Mouse (Mus musculus): Measurements from ENCODE around the gene 2200002D01Rik. TPM values are rescaled to one million over a fixed set of nuclear protein-coding genes. Genes with fewer than 3 reads are reported as not detected.

2200002D01Rik gene
- polyA plus RNA-seq (2015; fragmentation: Nextera tagmentation; extraction: Ambion mirVana): 0.92 and 2.0 TPM in 2 replicates

- Histone ChIP-seq H3K27me3 (peaks cover 26% of the 10 kb centered on the region), H3K36me3 (peaks cover 24% of the 10 kb centered on the region), H3K4me2 (replicated peaks) (peak within 1 kb of the TSS; percentile 45), H3K4me1 (replicated peaks) (peaks cover 10% of the 10 kb centered on the region), H3K27ac (no peak within 1 kb of the TSS), H3K4me3 (replicated peaks) (peak within 1 kb of the TSS; percentile 12), H3K9me3 (no peaks in the 10 kb centered on the region), H3K9ac (replicated peaks) (peak within 1 kb of the TSS; percentile 41; the same call in 1 of the 2 replicates)
- WGBS: 11% methylated on average over 20 of the region's 20 CpGs
- ATAC-seq: no peak
Observed at GRCm38 (mm10) chr7:29248261-29248841, at the start of gene 2200002D01Rik. Gene 2200002D01Rik (minus strand): TSS chr7:29248466.

DNA sequence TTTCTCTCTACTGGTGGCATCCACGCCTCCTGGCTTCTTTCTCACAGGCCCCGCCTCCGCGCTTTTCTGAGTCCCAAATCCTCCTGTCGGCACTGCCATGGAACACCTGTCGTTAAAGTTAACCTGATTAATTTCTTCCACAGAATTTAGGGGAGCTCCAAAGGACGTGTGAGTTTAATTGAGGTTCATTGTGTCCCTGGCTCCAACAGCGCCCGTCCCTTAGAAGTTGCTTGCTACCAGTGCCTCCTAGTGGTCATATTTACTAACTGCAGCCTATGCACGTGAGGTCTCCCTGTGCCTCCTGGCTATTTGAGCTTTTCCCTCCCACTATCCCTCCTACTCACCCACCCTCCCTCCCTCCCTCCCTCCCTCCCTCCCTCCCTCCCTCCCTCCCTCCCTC, 48.7 kb upstream of the 2200002D01Rik start:
- 15% methylated on average over 10 of the region's 10 CpGs for WGBS
- Histone ChIP-seq H3K4me1 (replicated peaks) (peaks cover 23% of the 10 kb centered on the region), H3K36me3 (no peaks in the 10 kb centered on the region), H3K9me3 (no peaks in the 10 kb centered on the region), H3K27ac (no peak overlapping the region), H3K4me3 (replicated peaks) (no peak overlapping the region), H3K9ac (replicated peaks) (no peak overlapping the region), H3K27me3 (no peaks in the 10 kb centered on the region), H3K4me2 (replicated peaks) (no peak overlapping the region)
- ATAC-seq: no peak

DNA sequence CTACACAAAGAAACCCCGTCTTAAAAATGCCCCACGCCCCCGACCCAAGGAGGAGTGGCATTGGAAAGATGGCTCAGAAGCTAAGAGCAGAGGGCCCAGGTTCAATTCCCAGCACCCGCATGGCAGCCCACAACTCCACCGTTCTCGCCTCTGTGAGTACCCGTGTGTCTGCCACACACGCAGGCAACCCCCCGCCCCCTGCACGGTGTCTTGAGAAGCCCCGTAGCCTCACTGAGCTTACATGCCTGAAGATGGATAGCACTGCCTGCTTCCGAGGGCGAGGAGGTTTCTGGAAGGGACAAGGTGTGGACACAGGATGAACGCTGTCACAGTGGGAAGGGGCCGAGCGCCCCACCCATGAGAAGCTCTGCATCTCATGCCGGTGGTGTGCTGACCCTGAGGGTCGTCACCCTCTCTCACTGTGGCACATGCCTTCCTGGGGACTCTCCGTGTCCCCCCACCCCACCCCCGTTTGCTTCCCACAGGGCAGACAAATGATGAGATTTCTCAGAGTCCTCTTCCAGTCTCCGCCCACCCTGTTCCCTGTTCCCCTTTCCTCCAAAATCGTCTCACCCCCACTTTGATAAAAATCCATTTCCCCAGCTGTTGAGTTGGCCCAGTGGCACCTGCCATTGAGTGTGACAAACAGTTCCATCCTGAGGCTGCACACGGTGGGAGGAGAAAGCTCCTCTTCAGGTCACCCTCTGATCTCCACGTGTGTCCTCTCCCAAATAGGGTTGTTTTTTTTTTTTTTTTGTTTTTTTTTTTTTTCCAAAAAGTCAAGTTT, 47.8 kb upstream of the 2200002D01Rik start:
- peaks cover 32% of the 10 kb centered on the region for H3K4me1 ChIP-seq (replicated peaks)
- H3K27ac ChIP-seq: no peak overlapping the region
- no peaks in the 10 kb centered on the region for H3K36me3 ChIP-seq
- ATAC-seq: no peak
- no peaks in the 10 kb centered on the region for H3K9me3 ChIP-seq
- WGBS: 86% methylated on average over 24 of the region's 24 CpGs
- no peak overlapping the region for H3K4me2 ChIP-seq (replicated peaks)
- H3K27me3 ChIP-seq: no peaks in the 10 kb centered on the region
- H3K4me3 ChIP-seq (replicated peaks): no peak overlapping the region
- no peak overlapping the region for H3K9ac ChIP-seq (replicated peaks)

DNA sequence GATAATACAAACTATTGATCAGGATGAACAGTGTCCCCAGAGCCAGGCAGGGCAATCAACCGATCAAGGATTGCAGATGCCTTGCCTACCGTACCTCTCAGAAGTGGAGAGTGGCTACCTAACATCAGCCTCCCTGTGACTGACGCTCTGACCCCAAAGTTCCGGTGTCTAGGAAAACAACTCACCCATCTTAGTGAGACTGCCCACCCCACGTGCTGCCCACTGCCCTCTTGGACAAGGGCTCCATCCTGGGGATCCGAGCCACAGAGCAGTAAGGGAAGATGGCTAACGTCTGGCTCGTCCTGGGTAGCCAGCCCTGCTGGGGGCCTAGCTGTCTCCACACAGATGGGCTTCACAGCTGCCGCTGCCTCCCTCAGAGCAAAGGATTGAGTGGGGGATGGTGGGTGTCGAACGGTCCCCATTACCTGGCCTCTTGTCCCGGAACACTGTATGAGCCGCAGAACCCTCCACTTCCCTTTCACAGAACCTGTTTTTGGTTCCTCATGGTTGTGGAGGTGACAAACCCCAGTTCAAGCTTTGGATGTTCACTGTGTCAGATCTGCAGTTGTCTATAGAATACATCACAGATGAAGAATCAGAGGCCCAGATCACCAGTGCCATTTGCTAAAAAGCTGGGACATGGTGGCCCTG, 46.0 kb upstream of the 2200002D01Rik start:
- WGBS: 62% methylated on average over 13 of the region's 13 CpGs
- 0 out of 2 replicates have a peak overlapping the region, but pooled peaks have one; percentile 66 for H3K27ac ChIP-seq
- no peak overlapping the region for H3K4me2 ChIP-seq (replicated peaks)
- no peaks in the 10 kb centered on the region for H3K36me3 ChIP-seq
- no peak for ATAC-seq
- H3K27me3 ChIP-seq: no peaks in the 10 kb centered on the region
- no peak overlapping the region for H3K4me3 ChIP-seq (replicated peaks)
- H3K4me1 ChIP-seq (replicated peaks): peaks cover 45% of the 10 kb centered on the region
- H3K9me3 ChIP-seq: no peaks in the 10 kb centered on the region
- H3K9ac ChIP-seq (replicated peaks): no peak overlapping the region

DNA sequence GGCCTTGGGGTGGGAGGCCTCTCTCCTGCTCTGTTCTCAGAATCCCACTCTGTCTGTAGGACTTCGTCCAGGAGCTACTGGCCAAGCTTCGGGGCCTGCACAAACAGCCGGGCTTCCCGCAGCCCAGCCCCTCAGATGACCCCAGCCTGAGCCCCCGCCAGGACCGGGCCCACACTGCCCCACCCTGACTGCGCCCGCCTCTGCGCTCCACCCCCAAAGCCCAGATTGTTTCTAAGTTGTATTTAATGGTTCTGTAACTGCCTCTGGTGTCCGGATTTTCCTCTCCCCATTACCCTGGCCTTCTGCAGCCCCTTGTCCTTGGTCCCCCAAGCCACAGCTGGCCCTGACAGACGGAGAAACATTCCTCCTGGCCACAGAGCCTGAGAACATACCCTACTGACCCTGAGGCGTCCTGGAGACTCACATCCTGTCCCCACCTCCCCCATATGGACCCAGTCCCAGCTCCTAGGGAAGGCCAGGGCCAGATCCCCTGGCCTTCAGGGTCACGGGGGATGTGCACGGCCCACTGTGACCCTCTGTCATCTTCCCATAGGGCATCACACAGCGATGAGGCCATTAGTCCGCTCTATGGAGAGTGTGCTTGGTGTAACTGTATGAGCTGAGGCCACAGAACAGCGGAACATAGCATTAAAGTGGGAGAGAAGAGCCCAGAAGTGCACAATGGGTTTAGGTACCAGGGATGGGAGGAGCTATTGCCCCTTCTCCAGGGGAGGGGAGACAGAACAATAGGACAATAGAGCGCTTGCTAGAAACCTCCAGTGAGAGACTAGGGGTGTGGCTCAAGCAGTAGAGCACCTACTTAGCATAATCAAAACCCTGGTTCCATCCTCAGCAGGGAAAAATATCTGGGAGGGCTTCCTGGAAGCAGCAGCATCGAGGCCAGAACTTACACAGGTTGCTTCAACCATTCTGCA, 45.1 kb upstream of the 2200002D01Rik start:
- H3K9ac ChIP-seq (replicated peaks): no peak overlapping the region
- no peak overlapping the region for H3K4me2 ChIP-seq (replicated peaks)
- H3K27me3 ChIP-seq: no peaks in the 10 kb centered on the region
- no peak overlapping the region for H3K4me3 ChIP-seq (replicated peaks)
- peaks cover 51% of the 10 kb centered on the region for H3K4me1 ChIP-seq (replicated peaks)
- peak overlapping the region; percentile 74 for H3K27ac ChIP-seq
- H3K36me3 ChIP-seq: no peaks in the 10 kb centered on the region
- 26% methylated on average over 19 of the region's 19 CpGs for WGBS
- H3K9me3 ChIP-seq: no peaks in the 10 kb centered on the region
- peak; percentile 10; the same call in 1 of the 2 replicates for ATAC-seq

GRCm38 (mm10) chr7:29292458-29293098, 44.3 kb upstream of the 2200002D01Rik start:
- no peaks in the 10 kb centered on the region for H3K9me3 ChIP-seq
- peaks cover 51% of the 10 kb centered on the region for H3K4me1 ChIP-seq (replicated peaks)
- H3K4me3 ChIP-seq (replicated peaks): no peak overlapping the region
- 0 out of 2 replicates have a peak, but pooled peaks cover 5% of the 10 kb centered on the region for H3K27me3 ChIP-seq
- peak overlapping the region; percentile 74 for H3K27ac ChIP-seq
- ATAC-seq: no peak; the same call in 1 of the 2 replicates
- H3K4me2 ChIP-seq (replicated peaks): peak overlapping the region; percentile 14; the same call in 1 of the 2 replicates
- WGBS: 31% methylated on average over 8 of the region's 8 CpGs
- H3K9ac ChIP-seq (replicated peaks): 0 out of 2 replicates have a peak overlapping the region, but pooled peaks have one; percentile 29
- no peaks in the 10 kb centered on the region for H3K36me3 ChIP-seq

GRCm38 (mm10) chr7:29291616-29292457, 43.6 kb upstream of the 2200002D01Rik start:
- peak; percentile 53 for ATAC-seq
- Histone ChIP-seq H3K4me3 (replicated peaks) (no peak overlapping the region), H3K4me1 (replicated peaks) (peaks cover 51% of the 10 kb centered on the region), H3K27me3 (0 out of 2 replicates have a peak, but pooled peaks cover 5% of the 10 kb centered on the region), H3K36me3 (no peaks in the 10 kb centered on the region), H3K4me2 (replicated peaks) (peak overlapping the region; percentile 14; the same call in 1 of the 2 replicates), H3K9ac (replicated peaks) (0 out of 2 replicates have a peak overlapping the region, but pooled peaks have one; percentile 29), H3K9me3 (no peaks in the 10 kb centered on the region), H3K27ac (peak overlapping the region; percentile 74)
- 24% methylated on average over 7 of the region's 7 CpGs for WGBS

- no peak for ATAC-seq
- Histone ChIP-seq H3K4me1 (replicated peaks) (peaks cover 51% of the 10 kb centered on the region), H3K4me3 (replicated peaks) (no peak overlapping the region), H3K27me3 (0 out of 2 replicates have a peak, but pooled peaks cover 8% of the 10 kb centered on the region), H3K9ac (replicated peaks) (no peak overlapping the region), H3K9me3 (no peaks in the 10 kb centered on the region), H3K4me2 (replicated peaks) (0 out of 2 replicates have a peak overlapping the region, but pooled peaks have one; percentile 2), H3K36me3 (no peaks in the 10 kb centered on the region), H3K27ac (peak overlapping the region; percentile 48)
- 35% methylated on average over 11 of the region's 11 CpGs for WGBS
Observed at GRCm38 (mm10) chr7:29290691-29291485, 42.6 kb upstream of the 2200002D01Rik start.

- Histone ChIP-seq H3K27ac (no peak overlapping the region), H3K4me3 (replicated peaks) (peak overlapping the region; percentile 49), H3K4me2 (replicated peaks) (peak overlapping the region; percentile 95), H3K4me1 (replicated peaks) (peaks cover 51% of the 10 kb centered on the region), H3K27me3 (peaks cover 11% of the 10 kb centered on the region), H3K36me3 (no peaks in the 10 kb centered on the region), H3K9ac (replicated peaks) (no peak overlapping the region), H3K9me3 (no peaks in the 10 kb centered on the region)
- ATAC-seq: no peak
- WGBS: 77% methylated on average over 6 of the region's 6 CpGs
Observed at GRCm38 (mm10) chr7:29289856-29290255, 41.6 kb upstream of the 2200002D01Rik start.
